Mouse (Mus musculus): ENCODE results near the gene Prkar2b.

DNA sequence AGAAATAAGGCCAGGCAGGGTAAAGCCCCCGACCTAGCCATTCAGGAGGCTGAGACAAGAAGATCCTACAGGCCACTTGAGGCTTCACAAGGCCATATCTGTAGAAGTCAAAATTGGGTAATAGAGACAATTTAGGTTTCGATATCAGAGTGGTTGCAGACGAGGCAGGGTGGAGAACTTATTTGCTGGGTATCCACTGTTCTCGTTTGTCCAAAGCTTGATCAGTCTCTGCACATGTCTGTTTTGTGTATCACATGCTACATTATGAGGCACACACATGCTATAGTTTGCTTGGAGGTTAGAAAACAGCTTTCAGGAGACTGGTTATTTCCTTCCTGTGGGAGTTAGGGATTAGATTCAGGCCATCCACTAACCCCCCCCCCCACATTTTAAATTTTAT lies 105.3 kb downstream of the Prkar2b start:
- TF ChIP-seq CHD1 (IDR thresholded peaks at IDR 0.05; ENCODE audit: low read depth, low read length) (no peak), CTCF (conservative IDR thresholded peaks at IDR 0.05 in 1 of 2, IDR thresholded peaks at IDR 0.05 in 1 of 2; ENCODE audit: low read depth in 2 of 2, low read length in 2 of 2) (no peak), POLR2A (IDR thresholded peaks at IDR 0.05; ENCODE audit: low read depth, low read length) (no peak), GABPA (IDR thresholded peaks at IDR 0.05; ENCODE audit: insufficient replicate concordance, low read depth, low read length) (no peak), TBP (conservative IDR thresholded peaks at IDR 0.05; ENCODE audit: low read depth, low read length) (no peak), NELFE (IDR thresholded peaks at IDR 0.05; ENCODE audit: low read depth, low read length) (no peak), JUN (IDR thresholded peaks at IDR 0.05; ENCODE audit: insufficient read depth, low read depth, low read length) (no peak)
